Mouse (Mus musculus) CD4-positive naive resting alpha-beta T cell, adult 57 days (primary cell): Measurements from ENCODE around the gene Cyp2c29. TPM values are rescaled to one million over a fixed set of nuclear protein-coding genes. Genes with fewer than 3 reads are reported as not detected.

Experiments
- total RNA-seq: library from RNA; stranded (reverse); gene quantifications from one replicate; pipeline ENCODE4 v1.2.4, GENCODE M21; 2023

The Cyp2c29 gene
- not detected for total RNA-seq

GRCm38 (mm10) chr19:39269105-39269504 is at the start of gene Cyp2c29:
Cyp2c29 (plus strand) TSS chr19:39269405.

Other genes with a start within 250 kb of the Cyp2c29 start
- not detected for gene Cyp2c65, start 208.4 kb upstream of the Cyp2c29 start, total RNA-seq
- gene Cyp2c66, start 155.5 kb upstream of the Cyp2c29 start, total RNA-seq = not detected
- gene Cyp2c38, start 193.7 kb downstream of the Cyp2c29 start, total RNA-seq = not detected
- gene Cyp2c39, start 241.5 kb downstream of the Cyp2c29 start, total RNA-seq = not detected